Mouse (Mus musculus) kidney, postnatal 36 days (tissue): ENCODE data around the gene Hibch.
A peak's percentile ranks its signal among the peaks of the same experiment; 100 is the strongest.
"Not testable (repeated sequence)": the region's sequence is repeated elsewhere in the genome, so short reads cannot be mapped to it uniquely, and the experiment has no call there.

Experiments
- DNase-seq, 2 experiments: peaks; one replicate each; pipeline ENCODE4 v3.0.0; 2021 to 2022; ENCODE audit warnings: mixed read lengths in 2 of 2

Hibch gene

DNA sequence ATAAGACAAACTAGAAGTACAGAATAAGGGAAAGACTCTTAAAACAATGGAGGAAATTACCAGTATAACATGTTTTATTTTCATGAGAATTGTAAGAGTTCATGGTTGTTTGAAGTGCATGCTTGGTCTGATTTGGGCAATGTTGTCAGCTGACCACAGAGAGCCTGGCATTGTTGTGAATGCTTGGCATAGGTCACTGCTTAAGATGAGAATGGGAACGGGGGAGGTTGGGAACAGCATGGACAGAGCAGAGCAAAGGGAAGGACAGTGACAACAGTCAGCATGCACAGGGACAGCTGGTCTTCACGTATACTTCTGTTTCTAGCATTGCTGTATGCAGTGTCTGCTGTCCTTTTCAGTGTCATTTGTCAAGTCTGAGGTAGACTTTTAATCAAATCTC lies 39.5 kb downstream of the Hibch start:
- DNase-seq, result no peak

DNA sequence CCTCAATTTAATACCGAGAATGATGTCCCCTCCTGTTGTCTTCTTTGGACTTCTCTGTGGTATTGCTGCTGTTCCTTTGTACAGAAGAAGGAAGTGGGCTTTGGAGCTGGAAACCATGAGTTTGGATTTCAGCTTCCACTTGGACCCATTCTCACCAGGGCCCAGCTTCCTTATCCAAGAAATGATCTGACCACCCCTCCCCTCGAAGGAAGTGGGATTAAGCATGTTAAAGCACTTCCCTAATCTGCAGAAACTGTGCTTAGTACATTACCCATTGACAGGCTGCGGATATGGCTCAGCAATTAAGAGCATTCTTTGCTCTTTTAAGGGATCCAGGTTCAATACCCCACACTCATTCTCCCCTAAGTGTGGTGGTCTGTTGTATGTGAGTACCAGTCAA lies 65.1 kb downstream of the Hibch start:
- DNase-seq, result no peak

- no peak for DNase-seq
These were observed 71.9 kb downstream of the Hibch start for GRCm38 (mm10) chr1:52916655-52917054.

DNA sequence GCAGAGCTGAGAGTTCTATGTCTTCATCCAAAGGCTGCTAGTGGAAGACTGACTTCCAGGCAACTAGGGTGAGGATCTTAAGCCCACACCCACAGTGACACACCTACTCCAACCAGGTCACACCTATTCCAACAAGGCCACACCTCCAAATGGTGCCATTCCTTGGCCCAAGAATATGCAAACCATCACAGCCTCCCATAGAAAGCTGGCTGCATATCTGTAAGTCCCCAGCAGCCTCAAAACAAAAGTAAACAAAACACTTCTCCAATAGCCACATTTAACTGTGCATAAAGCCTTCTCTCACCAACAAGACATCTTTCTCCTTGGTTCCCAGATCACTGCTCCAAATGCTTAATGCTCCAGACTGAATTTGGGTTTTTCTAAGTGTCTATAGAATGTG lies 74.2 kb downstream of the Hibch start:
- not testable (repeated sequence) for DNase-seq

DNA sequence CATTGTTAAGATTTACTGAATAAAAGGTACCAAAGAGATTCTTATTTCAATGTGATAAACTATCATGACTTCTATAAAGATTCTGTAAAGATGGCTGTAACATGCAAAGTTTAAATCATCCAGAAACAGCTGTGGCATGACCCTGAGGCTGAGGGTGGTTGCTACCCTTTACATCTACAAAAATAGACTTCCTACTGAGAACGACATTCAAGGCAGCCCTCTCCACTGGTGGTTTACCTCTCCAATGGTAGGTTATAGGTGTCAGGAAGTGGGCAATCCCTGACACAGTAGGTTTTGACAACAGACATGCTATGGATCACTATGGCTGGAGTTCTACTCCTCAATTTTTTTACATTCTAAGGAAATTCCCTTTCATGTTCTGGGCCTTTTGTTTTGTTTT lies 79.8 kb downstream of the Hibch start:
- not testable (repeated sequence) for DNase-seq

DNA sequence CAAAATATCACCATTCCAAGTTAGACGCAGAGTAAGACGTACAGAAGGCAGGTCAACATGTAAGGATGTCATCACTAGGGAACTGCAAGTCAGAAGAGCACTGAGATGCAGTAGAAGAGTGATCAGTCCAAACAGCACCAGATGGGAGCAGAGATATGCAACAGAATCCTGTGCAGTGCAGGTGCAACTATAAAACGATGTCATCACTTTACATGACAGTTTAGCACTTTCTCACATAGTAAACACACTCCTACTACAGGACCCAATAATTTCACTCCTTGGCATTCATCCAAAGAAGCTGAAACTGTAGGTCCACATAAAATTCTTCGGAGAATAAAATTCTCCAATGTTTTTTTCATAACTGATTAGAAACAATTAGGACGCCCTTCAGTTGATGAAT lies 89.8 kb downstream of the Hibch start:
- no peak for DNase-seq

DNA sequence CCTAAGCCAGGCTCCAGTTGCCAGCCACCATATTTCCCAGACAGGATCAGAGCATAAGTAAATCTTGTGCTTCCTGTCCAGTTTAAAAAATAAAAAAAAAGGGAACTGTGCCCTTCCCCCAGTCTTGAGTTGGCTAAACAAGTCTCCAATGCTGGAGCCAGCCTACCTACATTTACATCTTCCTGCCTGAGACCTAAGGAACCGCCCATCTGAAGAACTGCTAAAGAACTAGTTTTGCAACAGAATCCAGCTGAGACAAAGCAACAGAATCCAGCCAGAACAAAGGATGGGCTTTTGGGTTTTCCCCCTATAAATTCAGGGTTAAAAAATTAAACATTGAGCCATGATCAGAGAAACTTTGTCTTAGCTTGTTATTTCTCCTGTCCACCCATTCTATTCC lies 94.3 kb downstream of the Hibch start:
- no peak for DNase-seq

DNA sequence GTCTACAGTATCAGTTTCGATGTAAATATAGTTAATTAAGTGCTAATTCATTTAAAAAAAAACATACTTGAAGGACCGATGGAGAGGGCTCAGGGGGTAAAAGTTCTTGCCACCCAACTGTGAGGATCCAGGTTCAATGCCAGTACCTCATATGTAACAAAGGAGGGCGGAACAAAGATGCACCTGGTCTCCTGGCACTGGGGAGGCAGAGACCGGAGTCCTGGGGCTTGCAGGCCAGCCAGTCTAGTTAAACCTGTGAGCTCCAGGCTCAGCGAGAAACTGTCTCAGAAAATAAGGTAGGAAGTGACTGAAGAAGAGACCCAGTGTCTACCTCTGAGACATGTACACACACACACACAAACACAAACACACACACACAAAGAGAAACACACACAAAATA lies 103.2 kb downstream of the Hibch start:
- no peak for DNase-seq

GRCm38 (mm10) chr1:52951146-52951868 lies 106.6 kb downstream of the Hibch start:
- DNase-seq, result no peak

DNA sequence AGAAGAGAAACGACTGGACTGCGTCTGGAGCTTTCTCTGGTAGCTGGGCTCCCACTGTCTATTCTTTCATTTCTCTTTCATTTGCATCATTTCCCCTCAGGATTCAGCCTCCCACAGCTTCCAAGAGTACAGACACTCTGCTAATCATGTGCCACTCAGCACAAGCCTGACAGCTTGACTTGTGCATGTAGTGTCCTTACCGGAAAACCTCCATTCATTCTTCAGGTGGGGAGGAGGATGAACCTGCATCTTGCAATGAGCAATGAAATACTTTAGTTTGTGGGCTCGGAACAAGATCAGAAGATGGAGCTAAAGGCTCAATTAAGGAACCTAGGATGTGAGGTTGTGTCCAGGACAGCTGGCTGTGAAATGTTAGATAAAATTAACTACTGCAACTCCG lies 107.4 kb downstream of the Hibch start:
- DNase-seq, result no peak

- peak; percentile 45 to 58 for DNase-seq
These were observed 108.0 kb downstream of the Hibch start for GRCm38 (mm10) chr1:52952551-52953397.

DNA sequence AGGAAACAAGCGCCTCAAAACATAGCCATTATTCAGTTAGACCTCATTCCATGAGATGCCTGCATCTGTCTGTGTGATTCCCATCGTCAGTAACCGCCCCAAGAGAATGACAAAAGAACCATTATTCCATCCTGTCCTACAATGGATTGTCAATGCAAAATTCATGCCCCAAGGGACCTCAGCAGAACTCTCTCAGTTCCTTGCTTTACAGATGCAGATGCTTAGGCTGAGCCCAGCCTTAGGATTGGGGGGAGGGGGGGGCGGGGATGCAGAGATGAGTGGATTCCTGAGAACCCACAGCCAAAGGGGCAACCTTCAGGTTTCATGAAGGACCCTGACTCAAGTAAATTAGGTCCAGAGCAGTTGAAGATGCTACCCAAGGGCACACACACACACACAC lies 108.8 kb downstream of the Hibch start:
- DNase-seq, result no peak

DNA sequence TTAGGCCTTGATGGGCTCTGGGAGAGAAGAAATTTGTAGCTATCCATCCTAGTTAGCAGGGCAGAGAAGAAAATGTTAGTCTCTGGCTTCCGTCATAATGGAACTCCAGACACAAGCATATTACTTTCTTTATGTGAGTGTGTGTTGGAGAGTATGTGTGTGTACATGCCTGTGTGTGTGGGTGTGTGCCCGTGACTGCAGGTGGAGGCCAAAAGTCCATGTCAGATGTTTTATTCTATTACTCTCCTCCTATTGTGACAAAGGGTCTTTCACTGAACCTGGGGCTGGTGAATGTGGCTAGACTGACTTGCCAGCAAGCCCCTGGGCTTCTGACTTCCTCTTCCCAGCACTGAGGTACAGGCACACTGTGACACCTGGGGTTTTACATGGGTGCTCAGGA lies 109.7 kb downstream of the Hibch start:
- DNase-seq, result no peak

DNA sequence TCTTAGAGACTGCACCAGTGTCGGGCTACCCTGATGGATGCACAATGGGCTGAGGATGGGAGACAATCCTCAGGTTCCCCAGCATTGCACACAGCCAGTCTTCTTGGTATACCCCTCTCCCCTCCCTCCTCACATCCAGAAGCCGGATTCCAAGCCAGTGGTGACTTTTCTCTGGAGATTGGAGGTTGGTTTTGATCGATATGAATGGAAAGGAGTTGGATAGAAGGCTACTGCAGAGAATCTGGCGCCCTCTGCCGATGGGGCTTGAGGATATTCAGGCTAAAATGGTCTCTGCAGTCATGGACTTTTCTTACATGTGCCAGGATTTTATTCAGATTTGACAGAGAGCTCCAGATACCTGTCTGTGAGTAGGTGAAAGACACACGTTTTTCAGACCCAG lies 110.4 kb downstream of the Hibch start:
- peak; percentile 39 to 84 for DNase-seq

- DNase-seq, result no peak
These were observed 112.0 kb downstream of the Hibch start for GRCm38 (mm10) chr1:52956746-52957145.

GRCm38 (mm10) chr1:52960191-52960590 lies 115.5 kb downstream of the Hibch start:
- DNase-seq, result no peak

- no peak for DNase-seq
These were observed 118.4 kb downstream of the Hibch start for GRCm38 (mm10) chr1:52963097-52963496.

GRCm38 (mm10) chr1:52964581-52964980 lies 119.9 kb downstream of the Hibch start:
- no peak for DNase-seq
